Mouse (Mus musculus) small intestine, adult 2 months (tissue): ENCODE results near the gene Apol8. TPM values are rescaled to one million over a fixed set of nuclear protein-coding genes. Genes with fewer than 3 reads are reported as not detected.

Experiments
- H3K27ac ChIP-seq: fragments of 200-500 bp; 2 replicates; pipeline ENCODE4 v1.5.1; 2012; ENCODE audit warnings: low read depth, low read length, control low read depth, inconsistent platforms; ENCODE audit not compliant: insufficient read depth
- H3K27me3 ChIP-seq: fragments of 200-500 bp; 2 replicates; pipeline ENCODE4 v1.6.1; 2012; ENCODE audit warnings: mild to moderate bottlenecking, moderate library complexity, low read length, inconsistent platforms; ENCODE audit not compliant: control insufficient read depth, insufficient read depth
- H3K36me3 ChIP-seq: fragments of 200-500 bp; 2 replicates; pipeline ENCODE4 v1.6.1; 2012; ENCODE audit warnings: mild to moderate bottlenecking, low read length, control low read depth, inconsistent platforms; ENCODE audit not compliant: control insufficient read depth, insufficient read depth
- H3K4me1 ChIP-seq: fragments of 200-500 bp; 2 replicates; pipeline ENCODE4 v1.6.1; 2012; ENCODE audit warnings: low read length, inconsistent platforms, mixed read lengths; ENCODE audit not compliant: control insufficient read depth, insufficient read depth, insufficient read length
- H3K4me3 ChIP-seq: fragments of 200-500 bp; 2 replicates; pipeline ENCODE4 v1.5.1; 2012; ENCODE audit warnings: low read depth, mild to moderate bottlenecking, control low read depth, inconsistent platforms, low read length, moderate library complexity
- CTCF ChIP-seq: fragments of 200-500 bp; IDR thresholded peaks from 2 replicates; pipeline ENCODE4 v1.5.1; 2012; ENCODE audit warnings: low read depth, mild to moderate bottlenecking, control low read depth, inconsistent platforms, low read length, moderate library complexity, mixed read lengths; ENCODE audit not compliant: insufficient replicate concordance, insufficient read length; ENCODE audit errors: extremely low read depth
- POLR2A ChIP-seq: fragments of 200-500 bp; IDR thresholded peaks from 2 replicates; pipeline ENCODE4 v1.6.1; 2012; ENCODE audit warnings: low read depth, mild to moderate bottlenecking, control low read depth, inconsistent platforms, low read length, moderate library complexity
- WGBS: fragments of 180-500 bp; shearing (Covaris S2); methylation state at CpG from one replicate; pipeline ENCODE4 v1.1.7; 2018; 5-methylcytosine and 5-hydroxymethylcytosine counted together
- polyA plus RNA-seq: library from polyadenylated mRNA; depleted of rRNA; stranded (reverse); fragments of >200 nt; gene quantifications from 2 replicates; pipeline ENCODE4 v1.2.3, GENCODE M21; 2012

Apol8 gene
- polyA plus RNA-seq, 1 experiment = 0.10 TPM

DNA sequence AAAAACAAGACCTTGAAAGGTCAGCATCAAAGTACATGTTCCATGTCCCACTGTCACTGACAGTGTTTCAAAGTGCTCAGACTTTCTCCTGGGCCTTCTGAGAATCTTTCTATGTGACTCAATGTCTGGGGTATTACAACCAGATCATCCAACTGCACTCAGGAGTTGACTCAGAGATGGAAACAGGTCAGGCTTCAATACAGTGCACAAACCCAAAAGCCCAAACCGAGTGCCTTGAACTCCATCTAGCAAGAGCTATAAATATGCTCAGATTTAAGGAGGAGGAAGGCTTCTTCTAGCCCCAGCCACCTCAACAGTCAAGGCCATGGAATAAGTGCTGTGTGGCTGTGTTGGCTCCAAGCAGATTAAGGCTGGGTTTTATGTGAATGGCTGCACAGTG lies 29.0 kb upstream of the Apol8 start:
- Histone ChIP-seq H3K36me3 (peaks cover 97% of the 10 kb centered on the region), H3K4me3 (no peak overlapping the region), H3K27me3 (no peaks in the 10 kb centered on the region), H3K4me1 (no peaks in the 10 kb centered on the region), H3K27ac (no peak overlapping the region)
- 63% methylated on average over 1 of the region's 1 CpGs for WGBS
- TF ChIP-seq CTCF = no peak
- no peak for TF ChIP-seq POLR2A

DNA sequence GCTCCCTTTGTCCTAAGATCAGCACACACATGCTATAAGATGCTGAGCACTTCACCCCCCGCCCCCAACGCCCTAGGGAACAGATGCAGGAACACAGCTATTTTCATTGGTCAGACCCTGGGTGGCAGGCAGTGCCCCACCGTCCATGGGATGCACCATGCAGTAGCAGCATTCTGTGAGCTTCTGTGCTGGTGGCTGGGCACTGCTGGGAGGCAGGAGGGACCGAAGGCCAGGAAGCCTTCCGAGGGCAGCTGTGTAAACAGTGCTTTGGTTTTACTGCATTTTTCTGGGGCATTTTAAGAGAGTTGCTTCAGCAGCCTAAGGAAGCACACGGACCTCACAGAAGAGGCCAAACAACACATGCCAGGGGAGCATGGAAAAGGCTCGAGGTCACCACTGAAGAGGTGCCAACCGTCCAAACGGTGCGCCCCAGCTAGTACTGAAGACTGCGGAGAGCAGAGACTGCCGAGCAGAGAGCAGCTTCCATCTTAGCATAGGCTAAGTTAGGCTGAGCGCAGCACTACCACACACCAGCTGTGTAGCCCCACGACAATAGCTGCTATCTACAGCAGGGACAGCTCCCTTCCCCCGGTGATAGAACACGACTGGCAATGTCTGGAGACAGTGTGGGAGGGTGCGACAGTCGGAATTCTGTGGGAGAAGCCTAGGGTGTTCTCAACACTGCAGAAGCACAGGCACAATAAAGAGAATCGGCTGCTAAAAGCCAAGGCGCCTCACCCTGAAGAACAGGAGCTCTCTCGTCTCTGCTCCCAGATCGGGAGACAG lies 27.4 kb upstream of the Apol8 start:
- Histone ChIP-seq H3K27me3 (no peaks in the 10 kb centered on the region), H3K4me1 (no peaks in the 10 kb centered on the region), H3K36me3 (peaks cover 97% of the 10 kb centered on the region), H3K27ac (no peak overlapping the region), H3K4me3 (no peak overlapping the region)
- no peak for TF ChIP-seq CTCF
- no peak for TF ChIP-seq POLR2A
- WGBS = 59% methylated on average over 22 of the region's 22 CpGs

DNA sequence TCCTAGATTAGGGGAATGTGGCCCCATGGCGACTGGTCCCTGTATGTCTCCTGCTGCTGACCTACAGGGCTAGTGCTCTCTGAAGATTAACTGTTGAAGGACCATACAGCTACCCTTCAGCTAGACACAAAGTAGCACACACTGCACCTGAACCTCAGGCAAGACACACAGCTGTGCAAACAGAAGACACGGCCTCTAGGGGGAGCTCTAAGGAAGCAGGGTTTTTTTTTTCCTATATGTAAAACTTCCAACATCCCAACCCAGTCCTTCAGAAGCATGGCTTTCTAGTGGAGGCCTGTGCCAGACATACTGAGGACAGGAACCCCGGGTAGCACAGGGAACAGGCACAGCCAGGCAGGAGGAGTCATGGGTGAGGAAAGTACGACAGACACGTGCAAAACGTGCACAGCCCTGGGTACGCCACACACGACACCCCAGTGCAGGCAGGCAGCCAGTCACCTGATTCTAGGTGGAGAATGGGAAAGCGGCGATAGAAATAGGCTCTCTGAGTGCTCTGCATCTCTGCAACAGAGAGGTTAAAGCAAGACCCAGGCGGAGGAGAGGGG lies 25.7 kb upstream of the Apol8 start:
- Histone ChIP-seq H3K27me3 (no peaks in the 10 kb centered on the region), H3K4me1 (no peaks in the 10 kb centered on the region), H3K36me3 (peaks cover 99% of the 10 kb centered on the region), H3K27ac (no peak overlapping the region), H3K4me3 (no peak overlapping the region)
- WGBS = 73% methylated on average over 11 of the region's 11 CpGs
- TF ChIP-seq CTCF (peak; percentile 69; the same call in 1 of the 2 replicates), POLR2A (no peak)

DNA sequence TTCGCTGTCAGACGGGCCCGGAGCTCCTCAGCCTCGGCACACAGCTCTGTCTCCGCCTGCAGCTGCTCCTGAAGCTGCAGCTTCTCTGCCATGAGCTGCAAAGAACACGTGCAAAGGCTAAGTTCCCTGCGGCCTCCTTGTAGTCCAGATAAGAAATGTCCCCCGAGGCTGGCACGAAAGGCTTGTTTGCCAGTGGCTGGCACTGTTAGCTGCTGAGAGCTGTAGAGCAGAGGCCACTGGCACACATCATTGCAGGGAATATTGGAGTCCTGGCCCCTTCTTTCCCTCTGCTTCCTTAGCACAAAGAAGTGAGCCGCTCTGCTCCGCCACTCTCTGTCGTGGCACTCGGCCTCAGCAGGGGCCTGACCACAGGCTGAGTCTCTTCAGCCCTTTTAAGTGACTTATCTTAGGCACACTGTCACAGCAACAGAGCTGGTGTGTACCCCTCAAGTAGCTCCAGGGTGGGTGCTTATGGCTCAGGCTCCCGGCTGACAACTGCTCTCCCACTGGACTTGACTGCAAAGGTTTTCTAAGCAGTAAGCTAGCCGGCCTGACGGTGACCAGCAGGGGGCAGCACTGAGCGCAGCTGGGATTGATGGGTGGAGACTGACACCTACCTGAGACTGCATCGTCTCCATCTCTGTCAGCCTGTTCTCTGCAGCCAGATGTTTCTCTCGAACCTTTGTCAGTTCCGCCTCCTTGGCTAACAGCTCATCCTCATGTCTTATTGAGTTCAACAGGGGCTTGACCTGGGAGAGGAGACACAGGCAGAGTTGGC lies 18.6 kb upstream of the Apol8 start:
- peak; percentile 99 for TF ChIP-seq CTCF
- no peak for TF ChIP-seq POLR2A
- Histone ChIP-seq H3K4me1 (no peaks in the 10 kb centered on the region; the same call in 1 of the 2 replicates), H3K36me3 (peaks cover 96% of the 10 kb centered on the region), H3K4me3 (no peak overlapping the region), H3K27me3 (no peaks in the 10 kb centered on the region), H3K27ac (no peak overlapping the region)
- WGBS = 63% methylated on average over 20 of the region's 20 CpGs

DNA sequence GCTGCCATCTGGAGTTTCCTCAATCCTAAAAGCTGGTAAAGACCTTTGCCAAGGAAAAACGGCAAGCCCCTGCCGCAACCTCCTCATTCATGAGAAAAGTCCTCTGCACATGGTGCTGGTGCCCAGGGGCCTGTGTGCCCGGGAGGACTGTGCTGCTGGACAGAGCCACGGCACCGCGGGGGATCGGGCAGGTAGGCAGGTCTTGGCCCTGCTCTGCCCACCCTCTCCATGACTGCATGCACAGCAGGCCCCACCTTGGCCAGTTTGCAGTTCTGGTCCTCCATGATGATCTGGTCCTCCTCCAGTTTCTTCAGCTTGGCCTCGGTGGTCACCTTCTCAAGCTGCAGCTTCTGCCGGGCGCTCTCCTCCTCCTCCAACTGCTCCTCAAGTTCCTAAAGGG lies 17.5 kb upstream of the Apol8 start:
- Histone ChIP-seq H3K4me1 (no peaks in the 10 kb centered on the region; the same call in 1 of the 2 replicates), H3K36me3 (peaks cover 96% of the 10 kb centered on the region), H3K4me3 (no peak overlapping the region), H3K27ac (no peak overlapping the region), H3K27me3 (no peaks in the 10 kb centered on the region)
- 92% methylated on average over 10 of the region's 10 CpGs for WGBS
- TF ChIP-seq POLR2A (no peak), CTCF (no peak)

DNA sequence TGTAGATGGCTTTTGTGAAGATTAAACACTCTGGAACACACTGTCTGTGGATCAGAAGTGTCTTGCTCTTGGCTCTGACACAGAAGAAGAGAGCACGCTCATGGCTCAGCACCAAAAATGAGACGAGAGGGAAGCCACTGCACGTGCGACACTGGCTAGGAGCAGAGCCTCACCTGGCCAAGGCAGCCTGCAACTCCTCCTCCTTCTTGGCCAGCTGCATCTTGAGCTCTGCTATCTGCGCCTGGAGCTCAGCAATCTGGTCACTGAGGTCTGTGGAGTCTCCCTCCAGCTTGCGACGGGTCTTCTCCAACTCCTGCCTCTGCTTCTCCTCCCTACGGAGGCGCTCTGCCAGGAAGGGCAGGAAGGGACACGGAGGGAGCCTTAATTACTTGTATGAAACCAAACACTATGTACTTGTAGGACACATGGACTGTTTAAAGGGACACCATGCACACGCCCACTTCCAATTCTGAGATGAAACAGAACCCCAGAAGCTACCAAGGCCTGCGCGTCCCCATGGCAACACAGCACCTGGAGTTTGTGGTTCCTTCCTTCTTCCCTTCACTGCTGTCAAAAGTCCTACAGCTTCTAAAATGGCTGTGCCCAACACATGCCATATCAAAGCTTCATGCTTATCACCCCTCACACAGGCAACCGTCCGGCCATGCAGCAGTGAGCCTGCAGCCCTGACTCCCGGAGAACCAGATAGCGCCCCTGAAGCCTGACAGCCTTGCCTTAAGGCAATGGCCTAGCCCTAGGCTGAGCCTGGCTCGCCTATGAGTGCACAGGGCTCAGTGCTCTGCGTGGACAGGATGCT lies 16.5 kb upstream of the Apol8 start:
- Histone ChIP-seq H3K4me3 (no peak overlapping the region), H3K4me1 (no peaks in the 10 kb centered on the region; the same call in 1 of the 2 replicates), H3K27ac (no peak overlapping the region), H3K36me3 (peaks cover 96% of the 10 kb centered on the region), H3K27me3 (no peaks in the 10 kb centered on the region)
- 82% methylated on average over 19 of the region's 19 CpGs for WGBS
- no peak for TF ChIP-seq CTCF

DNA sequence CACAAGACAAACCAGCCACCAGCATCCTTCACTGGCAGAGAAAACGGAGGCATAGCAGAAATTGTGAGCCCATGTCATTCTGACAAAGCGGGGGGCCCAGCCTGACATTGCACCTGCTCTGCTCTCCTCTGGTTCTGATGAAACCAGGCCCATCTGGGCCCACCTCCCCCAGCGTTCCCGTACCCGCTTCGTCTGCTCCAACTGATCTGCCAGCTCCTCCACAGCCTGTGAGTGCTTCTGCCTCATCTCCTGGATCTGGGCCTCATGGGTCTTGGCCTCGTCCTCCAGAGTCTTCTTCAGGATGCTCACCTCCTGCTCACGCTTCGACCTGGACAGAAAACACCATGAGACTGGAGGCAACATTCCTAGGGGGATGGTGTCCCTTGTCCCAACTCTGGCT lies 14.1 kb upstream of the Apol8 start:
- TF ChIP-seq CTCF (no peak), POLR2A (no peak)
- no peak overlapping the region for H3K27ac ChIP-seq
- 95% methylated on average over 9 of the region's 9 CpGs for WGBS
- H3K4me3 ChIP-seq = no peak overlapping the region
- no peaks in the 10 kb centered on the region for H3K27me3 ChIP-seq
- no peaks in the 10 kb centered on the region; the same call in 1 of the 2 replicates for H3K4me1 ChIP-seq
- peaks cover 97% of the 10 kb centered on the region for H3K36me3 ChIP-seq
